Mouse (Mus musculus) heart, postnatal 0 days (tissue): ENCODE measurements around the gene Smtn. TPM values are rescaled to one million over a fixed set of nuclear protein-coding genes. Genes with fewer than 3 reads are reported as not detected.
A peak's percentile ranks its signal among the peaks of the same experiment; 100 is the strongest.

Source experiments
- ATAC-seq: fragments of 200-750 bp; cut with Nextera tagmentation; 2 replicates; pipeline ENCODE4 v1.8.0; 2017; ENCODE audit warnings: low read depth, moderate number of reproducible peaks, moderate library complexity; ENCODE audit not compliant: insufficient read depth
- DNase-seq: peaks from one replicate; pipeline ENCODE4 v3.0.0-alpha.2; 2016; ENCODE audit warnings: low spot score
- H3K27ac ChIP-seq: fragments of 300-500 bp; sonication (generic); 2 replicates; pipeline ENCODE4 v1.5.1; 2014; ENCODE audit warnings: low read depth, mild to moderate bottlenecking
- H3K27me3 ChIP-seq: fragments of 300-500 bp; sonication (generic); 2 replicates; pipeline ENCODE4 v1.6.1; 2014; ENCODE audit warnings: low read length, mixed read lengths; ENCODE audit not compliant: control insufficient read depth, insufficient read depth
- H3K36me3 ChIP-seq: fragments of 300-500 bp; sonication (generic); replicated peaks from 2 replicates; pipeline ENCODE4 v1.6.1; 2014; ENCODE audit warnings: low read length, mixed read lengths; ENCODE audit not compliant: control insufficient read depth, insufficient read depth
- H3K4me1 ChIP-seq: fragments of 300-500 bp; sonication (generic); 2 replicates; pipeline ENCODE4 v1.6.1; 2014; ENCODE audit warnings: antibody characterized with exemption; ENCODE audit not compliant: control insufficient read depth, insufficient read depth
- H3K4me2 ChIP-seq: fragments of 300-500 bp; sonication (generic); 2 replicates; pipeline ENCODE4 v1.6.1; 2014; ENCODE audit warnings: low read depth, mild to moderate bottlenecking, low read length, moderate library complexity
- H3K4me3 ChIP-seq: fragments of 300-500 bp; sonication (generic); 2 replicates; pipeline ENCODE4 v1.5.1; 2014; ENCODE audit warnings: low read depth, low read length
- H3K9ac ChIP-seq: fragments of 300-500 bp; sonication (generic); replicated peaks from 2 replicates; pipeline ENCODE4 v1.6.1; 2014; ENCODE audit warnings: low read depth, low read length, mixed read lengths
- H3K9me3 ChIP-seq: fragments of 300-500 bp; sonication (generic); replicated peaks from 2 replicates; pipeline ENCODE4 v1.6.1; 2016; ENCODE audit warnings: low read length; ENCODE audit not compliant: control insufficient read depth
- CTCF ChIP-seq: IDR thresholded peaks from 2 replicates; pipeline ENCODE4 v1.5.1; 2016; ENCODE audit warnings: antibody characterized with exemption, control low read depth, low read depth
- EP300 ChIP-seq: IDR thresholded peaks from 2 replicates; pipeline ENCODE4 v1.6.1; 2016; ENCODE audit warnings: antibody characterized with exemption, low read depth
- WGBS: fragments of 180-500 bp; shearing (Covaris S2); extraction: QIAGEN DNeasy Blood & Tissue Kit; methylation state at CpG from one replicate; pipeline ENCODE4 v1.1.7; 2014; 5-methylcytosine and 5-hydroxymethylcytosine counted together
- polyA plus RNA-seq: library from polyadenylated mRNA; unstranded; fragments of >200 nt; fragmentation: Nextera tagmentation; extraction: Ambion mirVana; gene quantifications from 2 replicates; pipeline ENCODE4 v1.2.1, GENCODE M21; 2015
- total RNA-seq: library from RNA; depleted of rRNA; stranded (reverse); fragments of >200 nt; gene quantifications from 2 replicates; pipeline ENCODE4 v1.2.3, GENCODE M21; 2014; ENCODE audit warnings: low replicate concordance

Gene Smtn
- total and polyA plus RNA-seq, 2 experiments from 2014 or later: 94.2 to 104 TPM

DNA sequence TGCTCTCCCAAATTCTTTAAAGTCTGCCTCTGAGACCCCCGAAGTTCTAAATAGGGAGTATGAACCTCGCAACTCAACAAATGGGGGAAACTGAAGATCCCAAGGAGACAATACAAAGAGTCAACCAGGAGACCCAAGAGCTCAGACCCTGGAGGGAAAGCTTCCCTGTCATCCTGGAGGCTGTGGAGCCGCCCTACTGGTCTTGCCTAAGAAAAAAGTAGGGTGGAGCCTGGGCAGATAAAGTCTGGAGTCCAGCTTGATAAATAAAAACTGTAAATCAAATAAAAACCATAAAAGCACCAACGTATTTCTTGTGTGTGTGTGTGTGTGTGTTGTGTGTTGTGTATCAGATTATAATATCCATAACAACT lies 601 bp downstream of the Smtn start:
- peaks cover 16% of the 10 kb centered on the region for H3K4me1 ChIP-seq
- TF ChIP-seq EP300 (no peak), CTCF (no peak)
- no peak overlapping the region for H3K9ac ChIP-seq
- ATAC-seq: no peak
- DNase-seq: no peak
- peaks cover 4% of the 10 kb centered on the region; the same call in 1 of the 2 replicates for H3K9me3 ChIP-seq
- no peak overlapping the region for H3K27ac ChIP-seq
- no peaks in the 10 kb centered on the region for H3K27me3 ChIP-seq
- no peaks in the 10 kb centered on the region for H3K36me3 ChIP-seq
- H3K4me2 ChIP-seq: peak overlapping the region; percentile 72
- WGBS: 70% methylated on average over 4 of the region's 4 CpGs
- peak overlapping the region; percentile 58 for H3K4me3 ChIP-seq

DNA sequence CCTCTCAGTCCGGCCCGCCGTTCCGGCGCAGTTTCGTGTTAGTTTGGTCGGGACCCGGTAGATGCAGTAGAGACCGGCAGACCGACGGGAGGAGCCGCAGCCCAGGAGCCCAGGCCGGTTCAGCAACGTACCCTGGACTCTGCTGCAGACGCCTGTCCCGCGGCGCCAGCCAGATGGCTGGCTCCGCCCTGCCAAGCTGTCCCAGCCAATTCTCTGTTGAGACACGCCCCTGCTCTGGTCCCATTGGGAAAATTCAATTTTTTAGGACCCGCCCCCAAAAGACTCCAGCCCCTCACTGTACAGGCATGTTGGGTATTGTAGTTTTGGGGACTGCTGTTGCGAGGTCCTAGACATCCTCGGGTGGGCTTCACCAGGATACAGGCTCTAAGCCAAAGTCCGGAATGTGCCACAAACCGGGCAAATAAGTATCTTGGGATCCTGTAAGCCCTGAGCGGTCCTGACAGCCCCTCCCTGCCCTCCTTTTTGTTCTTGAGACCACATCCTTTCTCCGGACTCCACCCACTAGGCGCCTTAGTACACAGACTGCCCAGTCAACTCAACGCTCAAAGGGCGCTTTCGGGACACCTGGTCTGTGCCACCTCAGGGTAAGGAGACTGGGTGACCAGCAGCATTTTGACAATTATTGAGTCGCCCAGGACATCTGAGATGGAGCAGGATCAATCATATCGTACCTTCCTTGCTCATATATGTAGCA lies 1.1 kb downstream of the Smtn start:
- peaks cover 18% of the 10 kb centered on the region for H3K4me1 ChIP-seq
- DNase-seq: peak; percentile 97
- no peak; the same call in 1 of the 2 replicates for TF ChIP-seq CTCF
- TF ChIP-seq EP300: no peak
- ATAC-seq: peak; percentile 80
- H3K4me2 ChIP-seq: peak overlapping the region; percentile 72
- H3K27me3 ChIP-seq: no peaks in the 10 kb centered on the region
- no peaks in the 10 kb centered on the region for H3K36me3 ChIP-seq
- H3K9me3 ChIP-seq: no peaks in the 10 kb centered on the region
- WGBS: 3% methylated on average over 33 of the region's 33 CpGs
- peak overlapping the region; percentile 64 for H3K27ac ChIP-seq
- H3K9ac ChIP-seq: peak overlapping the region; percentile 54
- H3K4me3 ChIP-seq: peak overlapping the region; percentile 58

DNA sequence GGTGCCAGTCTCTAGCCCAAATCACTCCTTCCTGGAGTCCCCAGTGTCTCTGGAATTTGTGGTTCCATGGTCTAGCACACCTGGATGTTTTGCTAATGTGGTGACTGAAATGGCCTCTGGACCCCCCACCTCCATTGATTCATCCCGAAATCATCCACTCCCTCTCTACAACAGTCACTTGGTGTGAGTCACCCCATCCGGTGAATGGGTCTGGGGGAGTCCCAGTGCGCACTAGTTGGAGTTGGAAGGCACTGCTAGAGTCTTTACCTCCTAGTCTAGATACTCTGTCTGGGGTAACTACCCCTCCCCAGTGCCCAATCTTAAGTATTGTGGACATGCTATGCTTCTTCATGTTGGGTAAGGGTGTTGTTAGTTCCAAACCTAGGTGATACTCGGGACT lies 2.1 kb downstream of the Smtn start:
- no peaks in the 10 kb centered on the region for H3K27me3 ChIP-seq
- 42% methylated on average over 4 of the region's 4 CpGs for WGBS

DNA sequence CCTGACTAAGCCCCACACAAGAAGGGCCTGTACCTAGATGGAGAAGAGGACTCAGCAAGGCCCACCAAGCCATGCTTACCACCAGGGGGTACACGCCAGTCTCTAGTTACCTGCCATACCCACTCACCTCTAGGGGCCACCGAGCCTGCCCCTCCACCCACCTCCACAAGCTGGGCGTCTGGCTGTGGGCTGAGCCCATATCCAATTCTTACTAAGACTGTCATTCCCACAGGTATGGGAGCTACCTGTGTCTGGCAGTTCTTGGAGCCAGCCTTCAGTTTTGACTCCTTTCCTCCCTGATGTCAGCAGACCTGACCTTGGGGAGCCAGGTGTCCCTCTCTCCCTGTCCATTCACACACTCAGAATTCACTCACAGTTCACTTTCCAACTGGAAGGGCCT lies 2.7 kb downstream of the Smtn start:
- Histone ChIP-seq H3K4me1 (peaks cover 18% of the 10 kb centered on the region), H3K4me3 (peak overlapping the region; percentile 58), H3K9ac (peak overlapping the region; percentile 54; the same call in 1 of the 2 replicates), H3K27me3 (no peaks in the 10 kb centered on the region), H3K27ac (peak overlapping the region; percentile 64), H3K4me2 (peak overlapping the region; percentile 72), H3K36me3 (peaks cover 12% of the 10 kb centered on the region), H3K9me3 (no peaks in the 10 kb centered on the region)
- 80% methylated on average over 3 of the region's 3 CpGs for WGBS
- ATAC-seq (no peak), DNase-seq (no peak)
- TF ChIP-seq EP300: no peak
- TF ChIP-seq CTCF: no peak

More for the DNA sequence above, 2.1 kb downstream of the Smtn start:
- TF ChIP-seq EP300 (no peak), CTCF (no peak)
- H3K27ac ChIP-seq: peak overlapping the region; percentile 64
- H3K9me3 ChIP-seq: no peaks in the 10 kb centered on the region
- peaks cover 18% of the 10 kb centered on the region for H3K4me1 ChIP-seq
- DNase-seq (no peak), ATAC-seq (no peak)
- peak overlapping the region; percentile 58 for H3K4me3 ChIP-seq
- peak overlapping the region; percentile 72 for H3K4me2 ChIP-seq
- peaks cover 5% of the 10 kb centered on the region; the same call in 1 of the 2 replicates for H3K36me3 ChIP-seq
- H3K9ac ChIP-seq: peak overlapping the region; percentile 54

DNA sequence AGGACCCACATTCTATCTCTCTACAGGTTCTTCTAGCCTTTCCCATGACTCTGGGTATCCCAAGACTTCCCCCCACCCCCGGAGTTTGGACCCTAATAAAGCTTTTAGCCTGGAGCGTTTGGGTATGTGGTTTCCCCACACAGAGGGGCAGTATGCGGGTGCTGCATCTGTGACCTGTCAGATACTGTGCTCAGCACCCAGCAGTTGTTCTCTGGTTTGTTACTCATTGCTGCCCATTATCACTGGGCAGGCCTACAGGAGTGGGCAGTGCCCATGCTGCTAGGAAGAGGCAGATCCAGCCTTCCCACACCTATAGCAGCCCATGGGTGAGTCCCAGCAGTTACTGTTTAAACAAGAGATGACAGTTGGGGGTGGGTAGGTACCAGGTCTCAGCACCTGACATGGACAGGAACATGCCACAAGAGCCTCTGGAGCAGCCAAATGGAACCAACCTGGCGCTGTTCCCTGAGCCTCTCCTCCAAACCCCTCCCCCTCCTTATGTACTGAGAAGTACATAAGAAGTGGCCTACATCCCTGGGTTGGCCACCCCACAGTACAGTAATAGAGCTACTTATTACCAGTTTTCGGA lies 3.6 kb downstream of the Smtn start:
- Histone ChIP-seq H3K27me3 (no peaks in the 10 kb centered on the region), H3K36me3 (peaks cover 20% of the 10 kb centered on the region), H3K4me3 (peak overlapping the region; percentile 58), H3K9me3 (no peaks in the 10 kb centered on the region), H3K27ac (peak overlapping the region; percentile 98; the same call in 1 of the 2 replicates), H3K9ac (no peak overlapping the region), H3K4me1 (peaks cover 18% of the 10 kb centered on the region), H3K4me2 (peak overlapping the region; percentile 72)
- DNase-seq (no peak), ATAC-seq (no peak)
- TF ChIP-seq EP300: no peak
- no peak for TF ChIP-seq CTCF
- 87% methylated on average over 5 of the region's 5 CpGs for WGBS
